In the genomic region with DNA sequence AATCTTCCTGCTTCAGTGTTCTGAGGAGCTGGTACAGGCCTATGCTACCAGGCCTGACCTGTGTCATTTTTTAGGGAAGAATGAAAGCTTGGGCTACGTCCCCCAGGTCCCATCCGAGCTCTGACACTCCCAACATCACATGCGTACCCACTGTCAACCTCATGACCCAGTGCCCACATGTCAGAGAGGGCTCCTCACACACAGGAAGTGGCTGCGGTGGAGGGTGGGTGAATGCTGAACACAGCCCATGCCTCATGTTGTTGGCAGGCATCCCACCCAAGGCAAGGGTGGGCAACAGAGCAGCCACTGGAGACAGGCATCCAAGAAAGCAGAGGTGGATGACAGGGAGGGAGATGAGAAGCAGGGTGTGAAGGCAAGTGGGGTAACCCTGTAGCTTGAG, we compare ENCODE assay signal across 12 mouse cellular contexts. TPM values are rescaled to one million over a fixed set of nuclear protein-coding genes. Genes with fewer than 3 reads are reported as not detected.
A peak's percentile ranks its signal among the peaks of the same experiment; 100 is the strongest.
DNase-seq lines count a peak whose midpoint lies in the region; ATAC-seq and TF ChIP-seq lines count a peak whose summit lies in the region.
"Had no signal": no experiment of that assay in that cellular context is flagged by ENCODE, and none has a peak within 500 bp of the region (broad histone marks: within the 10 kb centered on the region; RNA-seq: fewer than 3 reads in every experiment).

No protein-coding gene starts in this region.

- no peak overlapping the region for H3K4me3 ChIP-seq in liver, postnatal 0 days (ENCODE audit: low read depth, low read length)
- H3K4me3 ChIP-seq in liver, embryonic 12.5 days = no peak overlapping the region
- no peak overlapping the region for H3K4me3 ChIP-seq in liver, embryonic 11.5 days (ENCODE audit: low read depth, low read length)

- no peak overlapping the region for H3K27ac ChIP-seq in liver, postnatal 0 days (ENCODE audit: low read depth)
- H3K27ac ChIP-seq in liver, embryonic 12.5 days = no peak overlapping the region
- no peak overlapping the region for H3K27ac ChIP-seq in liver, embryonic 11.5 days (ENCODE audit: low read depth, low read length)

- ATAC-seq in liver, postnatal 0 days = no peak
- ATAC-seq in liver, embryonic 12.5 days = no peak
- peak; percentile 79 for ATAC-seq in inflammation-experienced regulatory T-cells, adult 6 months
- ATAC-seq in liver, embryonic 11.5 days (replicated peaks; ENCODE audit: low FRiP score) = no peak
- ATAC-seq: Patski had no signal

- H3K4me1 ChIP-seq in liver, postnatal 0 days (ENCODE audit: insufficient read depth) = peaks cover 42% of the 10 kb centered on the region
- peaks cover 40% of the 10 kb centered on the region for H3K4me1 ChIP-seq in liver, embryonic 12.5 days
- peaks cover 25% of the 10 kb centered on the region for H3K4me1 ChIP-seq in liver, embryonic 11.5 days (replicated peaks; ENCODE audit: control insufficient read depth, insufficient read depth, low read length)

- H3K27me3 ChIP-seq in liver, postnatal 0 days (ENCODE audit: insufficient read depth, low read length) = no peaks in the 10 kb centered on the region
- H3K27me3 ChIP-seq in liver, embryonic 12.5 days (replicated peaks) = peaks cover 18% of the 10 kb centered on the region
- no peaks in the 10 kb centered on the region for H3K27me3 ChIP-seq in liver, embryonic 11.5 days (replicated peaks; ENCODE audit: control insufficient read depth, insufficient read depth, low read length)
- H3K27me3 ChIP-seq: Patski had no signal

- no peak for DNase-seq in liver, postnatal 0 days
- DNase-seq in naive thymus-derived CD4-positive, alpha-beta T cell, adult 2 months (ENCODE audit: low read depth) = peak; percentile 85
- DNase-seq in thymus, postnatal 4 days = peak; percentile 83
- DNase-seq in ovary, postnatal 36 days (ENCODE audit: low spot score) = no peak
- DNase-seq in liver, embryonic 11.5 days (ENCODE audit: low spot score) = no peak
- DNase-seq in MN1 (ENCODE audit: low spot score) = no peak
- DNase-seq: adrenal gland, postnatal 14 days; embryo, embryonic 11 days; kidney, postnatal 14 days had no signal

- H3K4me2 ChIP-seq in liver, postnatal 0 days (ENCODE audit: low read depth, low read length) = 0 out of 2 replicates have a peak overlapping the region, but pooled peaks have one; percentile 11
- H3K4me2 ChIP-seq in liver, embryonic 12.5 days = no peak overlapping the region
- no peak overlapping the region for H3K4me2 ChIP-seq in liver, embryonic 11.5 days

- no peak for TF ChIP-seq CTCF in liver, postnatal 0 days (IDR thresholded peaks at IDR 0.05; ENCODE audit: low read depth)

- whole genome bisulfite sequencing in liver, postnatal 0 days (ENCODE audit: insufficient replicate concordance) = 50% methylated on average over 4 of the region's 4 CpGs
- WGBS in liver, embryonic 12.5 days (ENCODE audit: insufficient replicate concordance) = 80% methylated on average over 4 of the region's 4 CpGs
- WGBS in liver, embryonic 11.5 days = 84% methylated on average over 4 of the region's 4 CpGs

- peaks cover 16% of the 10 kb centered on the region for H3K36me3 ChIP-seq in liver, postnatal 0 days (replicated peaks; ENCODE audit: insufficient read depth, low read length)
- H3K36me3 ChIP-seq in liver, embryonic 12.5 days = peaks cover 4% of the 10 kb centered on the region; the same call in 1 of the 2 replicates
- H3K36me3 ChIP-seq in liver, embryonic 11.5 days (ENCODE audit: control insufficient read depth, insufficient read depth, low read length) = 0 out of 2 replicates have a peak, but pooled peaks cover under 1% of the 10 kb centered on the region

- TF ChIP-seq EP300 in liver, postnatal 0 days (IDR thresholded peaks at IDR 0.05; ENCODE audit: low read depth) = no peak

- no peak overlapping the region for H3K9ac ChIP-seq in liver, postnatal 0 days (replicated peaks)
- no peak overlapping the region for H3K9ac ChIP-seq in liver, embryonic 12.5 days
- H3K9ac ChIP-seq in liver, embryonic 11.5 days (ENCODE audit: low read depth, low read length) = no peak overlapping the region

- no peaks in the 10 kb centered on the region for H3K9me3 ChIP-seq in liver, postnatal 0 days (ENCODE audit: low read length)
- H3K9me3 ChIP-seq in liver, embryonic 12.5 days (replicated peaks) = no peaks in the 10 kb centered on the region; the same call in 1 of the 2 replicates
- H3K9me3 ChIP-seq in liver, embryonic 11.5 days (ENCODE audit: control insufficient read depth, low read length) = peaks cover 3% of the 10 kb centered on the region; the same call in 1 of the 2 replicates

RNA-seq across cellular contexts. Expression of a gene that starts 4.4 kb away (rescaled TPM):
- 14.5 and 15.7 TPM in 2 replicates for polyA plus RNA-seq in liver, postnatal 0 days (2015; fragmentation: Nextera tagmentation; extraction: Ambion mirVana)
- 11.5 and 12.5 TPM in 2 replicates for polyA plus RNA-seq in liver, embryonic 12.5 days (2016; fragmentation: Nextera tagmentation; extraction: Ambion mirVana)
- 100 to 1,000 TPM; 177 to 212 (median 210) TPM for polyA plus RNA-seq in inflammation-experienced regulatory T-cells, adult 6 months (2017; shearing (Covaris generic))
- polyA plus RNA-seq in liver, embryonic 11.5 days (2014; fragmentation: Nextera tagmentation; extraction: Ambion mirVana) = 16.8 and 17.2 TPM in 2 replicates

RNA-seq across cellular contexts. Expression of a gene that starts 21.7 kb away (rescaled TPM):
- 68.5 and 80.9 TPM in 2 replicates for polyA plus RNA-seq in liver, postnatal 0 days (2015; fragmentation: Nextera tagmentation; extraction: Ambion mirVana)
- polyA plus RNA-seq in liver, embryonic 12.5 days (2016; fragmentation: Nextera tagmentation; extraction: Ambion mirVana) = 270 and 299 TPM in 2 replicates
- polyA plus RNA-seq in inflammation-experienced regulatory T-cells, adult 6 months (2017; shearing (Covaris generic)) = 100 to 1,000 TPM; 166 to 211 (median 167) TPM
- 375 and 420 TPM in 2 replicates for polyA plus RNA-seq in liver, embryonic 11.5 days (2014; fragmentation: Nextera tagmentation; extraction: Ambion mirVana)

RNA-seq across cellular contexts. Expression of a gene that starts 37.7 kb away (rescaled TPM):
- 8.5 TPM in 2 replicates for polyA plus RNA-seq in liver, postnatal 0 days (2015; fragmentation: Nextera tagmentation; extraction: Ambion mirVana)
- polyA plus RNA-seq in liver, embryonic 12.5 days (2016; fragmentation: Nextera tagmentation; extraction: Ambion mirVana) = 17.5 and 19.5 TPM in 2 replicates
- polyA plus RNA-seq in inflammation-experienced regulatory T-cells, adult 6 months (2017; shearing (Covaris generic)) = 10 to 100 TPM; 20.3 to 27.7 (median 24.6) TPM
- polyA plus RNA-seq in liver, embryonic 11.5 days (2014; fragmentation: Nextera tagmentation; extraction: Ambion mirVana) = 23.3 and 24.3 TPM in 2 replicates

Comparison
In these comparisons a context has a peak if more than half of its experiments do, and no peak if none do; other contexts are left out.
1. DNase-seq: peak in naive thymus-derived CD4-positive, alpha-beta T cell, adult 2 months (single experiment) and thymus, postnatal 4 days (single experiment); none in liver, postnatal 0 days (single experiment), ovary, postnatal 36 days (single experiment), liver, embryonic 11.5 days (single experiment) and MN1 (single experiment).